ENCODE assay signal across 11 mouse cellular contexts in genomic region chr6:140646892-140647291, GRCm38 (mm10). TPM values are rescaled to one million over a fixed set of nuclear protein-coding genes. Genes with fewer than 3 reads are reported as not detected.
DNase-seq lines count a peak whose midpoint lies in the region; ATAC-seq and TF ChIP-seq lines count a peak whose summit lies in the region.
"Had no signal": no experiment of that assay in that cellular context is flagged by ENCODE, and none has a peak within 500 bp of the region (broad histone marks: within the 10 kb centered on the region; RNA-seq: fewer than 3 reads in every experiment).

No protein-coding gene starts in this region.

- no peaks in the 10 kb centered on the region for H3K9me3 ChIP-seq in midbrain, embryonic 13.5 days
- no peaks in the 10 kb centered on the region for H3K9me3 ChIP-seq in midbrain, embryonic 15.5 days
- H3K9me3 ChIP-seq in liver, embryonic 14.5 days (ENCODE audit: control insufficient read depth, low read length) = no peaks in the 10 kb centered on the region
- H3K9me3 ChIP-seq in stomach, embryonic 15.5 days = no peaks in the 10 kb centered on the region
- H3K9me3 ChIP-seq: midbrain, embryonic 12.5 days had no signal

- H3K36me3 ChIP-seq in midbrain, embryonic 13.5 days = peaks cover 66% of the 10 kb centered on the region
- peaks cover 18% of the 10 kb centered on the region; the same call in 1 of the 2 replicates for H3K36me3 ChIP-seq in midbrain, embryonic 15.5 days (replicated peaks)
- H3K36me3 ChIP-seq in liver, embryonic 14.5 days (replicated peaks; ENCODE audit: control insufficient read depth, insufficient read depth, low read depth) = peaks cover 13% of the 10 kb centered on the region
- peaks cover 30% of the 10 kb centered on the region for H3K36me3 ChIP-seq in stomach, embryonic 15.5 days

- 86% methylated on average over 6 of the region's 6 CpGs for WGBS in midbrain, embryonic 13.5 days
- WGBS in midbrain, embryonic 15.5 days = 83% methylated on average over 6 of the region's 6 CpGs
- WGBS in liver, embryonic 14.5 days (ENCODE audit: insufficient replicate concordance) = 72% methylated on average over 6 of the region's 6 CpGs
- 43% methylated on average over 6 of the region's 6 CpGs for WGBS in stomach, embryonic 15.5 days

- H3K4me1 ChIP-seq in midbrain, embryonic 13.5 days (replicated peaks) = no peaks in the 10 kb centered on the region
- H3K4me1 ChIP-seq in midbrain, embryonic 15.5 days = no peaks in the 10 kb centered on the region
- no peaks in the 10 kb centered on the region for H3K4me1 ChIP-seq in liver, embryonic 14.5 days (replicated peaks; ENCODE audit: control insufficient read depth in 2 of 2, insufficient read depth in 2 of 2, low read length in 1 of 2)
- H3K4me1 ChIP-seq in stomach, embryonic 15.5 days = no peaks in the 10 kb centered on the region
- H3K4me1 ChIP-seq: midbrain, embryonic 12.5 days had no signal

- no peak overlapping the region for H3K4me2 ChIP-seq in midbrain, embryonic 13.5 days (replicated peaks)
- no peak overlapping the region for H3K4me2 ChIP-seq in midbrain, embryonic 15.5 days
- H3K4me2 ChIP-seq in liver, embryonic 14.5 days (ENCODE audit: low read depth) = no peak overlapping the region
- no peak overlapping the region for H3K4me2 ChIP-seq in stomach, embryonic 15.5 days
- H3K4me2 ChIP-seq: midbrain, embryonic 12.5 days had no signal

- no peaks in the 10 kb centered on the region for H3K27me3 ChIP-seq in midbrain, embryonic 13.5 days
- no peaks in the 10 kb centered on the region for H3K27me3 ChIP-seq in midbrain, embryonic 15.5 days (replicated peaks)
- no peaks in the 10 kb centered on the region for H3K27me3 ChIP-seq in liver, embryonic 14.5 days (ENCODE audit: control insufficient read depth, insufficient read depth, low read length)
- H3K27me3 ChIP-seq in stomach, embryonic 15.5 days (replicated peaks) = no peaks in the 10 kb centered on the region
- H3K27me3 ChIP-seq: midbrain, embryonic 12.5 days had no signal

- no peak overlapping the region for H3K4me3 ChIP-seq in midbrain, embryonic 13.5 days (replicated peaks)
- no peak overlapping the region for H3K4me3 ChIP-seq in midbrain, embryonic 15.5 days
- H3K4me3 ChIP-seq in liver, embryonic 14.5 days (ENCODE audit: insufficient read depth in 1 of 2, low read depth in 2 of 2, low read length in 2 of 2) = no peak overlapping the region
- H3K4me3 ChIP-seq in stomach, embryonic 15.5 days (replicated peaks) = no peak overlapping the region
- H3K4me3 ChIP-seq: midbrain, embryonic 12.5 days had no signal

- ATAC-seq in midbrain, embryonic 13.5 days = 0 out of 2 replicates have a peak, but pooled peaks have one; percentile 34
- no peak for ATAC-seq in midbrain, embryonic 15.5 days (replicated peaks)
- peak; percentile 18; the same call in 1 of the 2 replicates for ATAC-seq in liver, embryonic 14.5 days (ENCODE audit: insufficient read depth)
- peak; percentile 72; the same call in 1 of the 2 replicates for ATAC-seq in stomach, embryonic 15.5 days (ENCODE audit: insufficient read depth, low FRiP score, low read depth)
- ATAC-seq: CD4-positive, CD25-positive, alpha-beta regulatory T cell, adult 4 months had no signal

- intact Hi-C loops in heart, postnatal 25 days (cut with DNase I) = loop anchor here (5.0 kb wide), 1 partner anchor 65 kb away; no protein-coding TSS in a partner anchor

- no peak overlapping the region for H3K9ac ChIP-seq in midbrain, embryonic 13.5 days (replicated peaks)
- no peak overlapping the region for H3K9ac ChIP-seq in midbrain, embryonic 15.5 days
- no peak overlapping the region for H3K9ac ChIP-seq in liver, embryonic 14.5 days (replicated peaks)
- H3K9ac ChIP-seq in stomach, embryonic 15.5 days = no peak overlapping the region
- H3K9ac ChIP-seq: midbrain, embryonic 12.5 days had no signal

- peak; percentile 7 for DNase-seq in heart, adult 8-10 months (ENCODE audit: low spot score)
- no peak for DNase-seq in heart, postnatal 25 days (ENCODE audit: low spot score)
- no peak for DNase-seq in liver, embryonic 14.5 days (ENCODE audit: low read depth in 3 of 3, low spot score in 3 of 3)
- DNase-seq in adrenal gland, adult 8-10 months = no peak
- no peak for DNase-seq in frontal cortex, postnatal 36 days (ENCODE audit: low spot score in 2 of 2)
- DNase-seq: thymus, postnatal 14 days had no signal

- no peak for TF ChIP-seq EP300 in liver, embryonic 14.5 days (IDR thresholded peaks at IDR 0.05; ENCODE audit: low read depth)

- H3K27ac ChIP-seq in midbrain, embryonic 13.5 days = no peak overlapping the region
- no peak overlapping the region for H3K27ac ChIP-seq in midbrain, embryonic 15.5 days
- H3K27ac ChIP-seq in liver, embryonic 14.5 days = no peak overlapping the region
- no peak overlapping the region; the same call in 1 of the 2 replicates for H3K27ac ChIP-seq in stomach, embryonic 15.5 days
- H3K27ac ChIP-seq: midbrain, embryonic 12.5 days had no signal

- TF ChIP-seq CTCF in liver, embryonic 14.5 days (IDR thresholded peaks at IDR 0.05; ENCODE audit: low read depth) = no peak

RNA-seq across cellular contexts. Expression of gene Aebp2, which starts 24.4 kb away (rescaled TPM):
- 10 to 100 TPM; 32.8 to 40.1 (median 34.9) TPM for total RNA-seq in heart, adult 8-10 months (2022)
- total RNA-seq in heart, postnatal 25 days (2021) = 10 to 100 TPM; 35.7 to 36.5 TPM
- 11.3 and 11.7 TPM in 2 replicates for polyA plus RNA-seq in midbrain, embryonic 13.5 days (2015; fragmentation: Nextera tagmentation; extraction: Ambion mirVana)
- polyA plus RNA-seq in midbrain, embryonic 15.5 days (2015; fragmentation: Nextera tagmentation; extraction: Ambion mirVana) = 7.7 and 9.0 TPM in 2 replicates
- polyA plus RNA-seq in liver, embryonic 14.5 days (2012; rRNA removed) = 8.0 and 10.7 TPM in 2 replicates
- 3.3 TPM in 2 replicates for polyA plus RNA-seq in liver, embryonic 14.5 days (2014; fragmentation: Nextera tagmentation; extraction: Ambion mirVana)
- 11.5 and 12.6 TPM in 2 replicates for polyA plus RNA-seq in stomach, embryonic 15.5 days (2015; fragmentation: Nextera tagmentation; extraction: Ambion mirVana)
- 10 to 100 TPM; 38.0 to 55.7 (median 50.2) TPM for total RNA-seq in adrenal gland, adult 8-10 months (2022)
